18 mouse cellular contexts compared by ENCODE assay signal in the genomic region with DNA sequence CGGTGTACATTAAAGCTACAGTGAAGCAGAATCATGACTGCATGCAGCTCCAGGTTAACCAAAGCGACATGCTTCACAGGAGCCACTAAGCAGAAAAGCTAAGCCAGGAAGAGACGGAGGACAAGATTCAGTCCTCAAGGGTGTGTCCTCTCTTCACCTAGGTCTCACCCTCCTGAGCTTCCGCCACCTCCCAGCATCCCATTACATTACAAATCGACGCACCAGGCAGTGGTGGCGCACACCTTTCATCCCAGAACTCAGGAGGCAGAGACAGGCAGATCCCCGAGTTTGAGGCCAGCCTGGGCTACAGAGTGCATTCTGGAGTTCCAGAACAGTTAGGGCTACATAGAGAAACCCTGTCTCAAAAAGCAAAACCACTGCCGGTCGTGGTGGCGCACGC.
"Had no signal": no experiment of that assay in that cellular context is flagged by ENCODE, and none has a peak within 500 bp of the region (broad histone marks: within the 10 kb centered on the region; RNA-seq: fewer than 3 reads in every experiment).

No protein-coding gene starts in this region.

- DNase-seq: lung, adult 18-20 months; lung, embryonic 14.5 days; lung, postnatal 10 days; lung, postnatal 4 days; midbrain, embryonic 14.5 days; right cerebral cortex, adult 18-20 months; right cerebral cortex, postnatal 25 days; right cerebral cortex, postnatal 4 days; spleen, adult 18-20 months; thymus, adult 18-20 months; thymus, postnatal 14 days; thymus, postnatal 36 days had no signal

- ATAC-seq: midbrain, embryonic 16.5 days had no signal

- H3K4me2 ChIP-seq: lung, embryonic 14.5 days; midbrain, embryonic 12.5 days; neural tube, embryonic 13.5 days; neural tube, embryonic 15.5 days had no signal

- H3K9me3 ChIP-seq: midbrain, embryonic 10.5 days; neural tube, embryonic 15.5 days had no signal

- H3K9ac ChIP-seq: lung, embryonic 14.5 days; midbrain, embryonic 12.5 days; neural tube, embryonic 13.5 days; neural tube, embryonic 15.5 days had no signal

- H3K4me3 ChIP-seq: midbrain, embryonic 10.5 days; midbrain, embryonic 12.5 days; myocyte; neural tube, embryonic 13.5 days; neural tube, embryonic 15.5 days had no signal

- H3K4me1 ChIP-seq: midbrain, embryonic 10.5 days; midbrain, embryonic 12.5 days; neural tube, embryonic 13.5 days; neural tube, embryonic 15.5 days had no signal

- H3K27ac ChIP-seq: midbrain, embryonic 10.5 days; midbrain, embryonic 12.5 days; neural tube, embryonic 13.5 days; neural tube, embryonic 15.5 days had no signal

- H3K27me3 ChIP-seq: midbrain, embryonic 12.5 days; neural tube, embryonic 13.5 days; neural tube, embryonic 15.5 days had no signal

- H3K36me3 ChIP-seq: midbrain, embryonic 10.5 days; midbrain, embryonic 12.5 days; neural tube, embryonic 13.5 days; neural tube, embryonic 15.5 days had no signal
